Mouse (Mus musculus) gastrocnemius, postnatal 36 days (tissue): ENCODE measurements around the gene Nudt8. TPM values are rescaled to one million over a fixed set of nuclear protein-coding genes. Genes with fewer than 3 reads are reported as not detected.
"Not testable (repeated sequence)": the region's sequence is repeated elsewhere in the genome, so short reads cannot be mapped to it uniquely, and the experiment has no call there.

Experiments used
- DNase-seq, 2 experiments: peaks; one replicate each; pipeline ENCODE4 v3.0.0; 2022
- intact Hi-C: fragments of 180-260 bp; cut with DNase I; formaldehyde crosslinking; loops from one replicate; pipeline ENCODE4 v1.15.1; 2025
- total RNA-seq, 2 experiments: library from RNA; stranded (reverse); gene quantifications; 2 replicates each; pipeline ENCODE4 v1.2.3; 2021

Gene Nudt8
- total RNA-seq, 2 experiments from 2014 or later = 22.5 to 23.0 TPM

- DNase-seq = no peak
- intact Hi-C loops = no loop called here
Observed at GRCm38 (mm10) chr19:4005971-4006370, 5.6 kb downstream of the Nudt8 start.

DNA sequence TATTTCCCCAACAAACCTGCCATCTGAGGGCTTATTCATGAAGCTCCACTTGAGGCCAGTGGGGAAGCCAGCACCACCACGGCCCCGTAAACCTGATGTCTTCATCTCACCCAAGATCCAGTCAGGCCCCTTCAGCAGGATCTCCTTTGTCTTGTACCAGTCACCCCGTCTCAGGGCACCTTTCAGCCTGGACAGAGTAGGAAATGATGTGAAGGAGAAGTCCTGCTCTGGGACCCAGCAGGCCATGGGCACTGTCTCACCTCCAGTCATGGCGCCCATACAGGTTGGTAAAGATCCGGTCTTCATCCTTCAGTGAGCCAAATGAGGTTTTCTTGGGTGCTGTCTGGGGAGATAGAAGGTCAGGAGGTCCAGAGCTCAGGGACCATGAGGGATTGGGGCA lies 10.7 kb downstream of the Nudt8 start:
- no peak for DNase-seq
- intact Hi-C loops = loop anchor here (10.0 kb wide), 1 partner anchor 214 kb away; no protein-coding TSS in a partner anchor

GRCm38 (mm10) chr19:4012432-4013022 lies 12.1 kb downstream of the Nudt8 start, which contains the start of gene Ndufv1:
Gene Ndufv1 (minus strand): TSS chr19:4012806.
- intact Hi-C loops = loop anchor here (1.0 to 10.0 kb wide), 2 partner anchors 65 to 212 kb away; no protein-coding TSS in a partner anchor
- peak; percentile 89 to 92 for DNase-seq

DNA sequence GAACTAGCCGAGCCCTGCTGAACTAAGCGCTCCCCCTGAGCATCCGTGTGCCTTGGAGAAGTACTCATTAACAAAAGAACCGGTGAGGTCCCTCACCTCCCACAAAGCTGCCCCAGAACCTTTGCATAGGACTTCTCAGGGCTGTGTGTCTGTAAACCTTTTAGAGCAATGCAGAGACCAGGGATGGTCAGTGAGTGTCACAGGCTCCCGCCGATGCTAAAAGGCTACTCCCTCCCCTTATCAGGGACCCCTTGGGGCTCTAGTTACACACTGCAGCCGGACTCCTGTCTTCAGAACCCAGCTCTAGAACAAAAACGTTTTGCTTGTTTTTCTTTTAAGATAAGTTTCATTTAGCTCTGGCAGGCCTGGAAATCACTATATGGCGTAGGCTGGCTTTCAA lies 12.7 kb downstream of the Nudt8 start:
- intact Hi-C loops = loop anchor here (1.0 to 10.0 kb wide), 2 partner anchors 66 to 212 kb away; no protein-coding TSS in a partner anchor
- no peak for DNase-seq

DNA sequence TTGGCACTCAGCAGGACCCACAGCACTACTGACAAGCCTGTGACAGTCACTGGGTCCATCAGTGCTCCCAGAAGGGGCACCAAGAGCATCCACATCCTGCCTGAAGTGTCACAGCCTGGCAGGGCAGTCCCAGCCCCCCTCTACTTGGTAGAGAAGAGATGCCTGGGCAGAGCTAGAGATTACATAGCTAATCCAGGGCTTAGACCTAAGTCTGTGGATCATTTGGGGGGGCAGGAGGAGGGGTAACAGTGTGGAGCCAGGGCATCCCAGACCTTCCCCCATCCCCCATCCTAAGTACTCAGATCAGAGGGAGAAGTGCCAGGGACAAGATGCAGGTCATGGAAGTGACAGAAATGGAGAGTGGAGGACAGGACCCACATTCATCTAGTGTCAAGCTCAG lies 14.4 kb downstream of the Nudt8 start:
- intact Hi-C loops = loop anchor here (10.0 kb wide), 1 partner anchor 210 kb away; no protein-coding TSS in a partner anchor
- DNase-seq = no peak

DNA sequence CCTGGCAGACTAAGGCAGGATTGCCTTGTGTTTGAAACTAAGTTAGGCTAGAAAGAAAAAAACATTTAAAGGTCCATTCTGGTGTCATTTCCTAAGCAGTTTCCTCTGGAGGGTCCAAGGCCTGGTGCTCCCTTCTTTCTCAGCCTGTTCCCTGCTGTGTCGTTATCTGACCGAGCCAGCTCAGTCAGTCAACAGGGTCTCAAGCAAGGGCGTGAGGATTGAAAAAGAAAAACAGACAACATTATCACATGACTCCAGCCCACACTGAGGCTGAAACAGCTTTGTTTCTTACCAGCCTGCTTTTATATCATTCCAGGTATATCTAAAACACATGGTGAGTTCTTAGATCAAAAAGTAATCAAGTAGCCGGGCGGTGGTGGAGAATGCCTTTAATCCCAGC lies 15.3 kb downstream of the Nudt8 start:
- no peak for DNase-seq
- intact Hi-C loops = loop anchor here (10.0 kb wide), 1 partner anchor 209 kb away; no protein-coding TSS in a partner anchor

- intact Hi-C loops = loop anchor here (10.0 kb wide), 1 partner anchor 207 kb away; no protein-coding TSS in a partner anchor
- DNase-seq = no peak
Observed at GRCm38 (mm10) chr19:4017921-4018587, 17.7 kb downstream of the Nudt8 start.

GRCm38 (mm10) chr19:4018743-4019583 lies 18.6 kb downstream of the Nudt8 start:
- intact Hi-C loops = loop anchor here (10.0 kb wide), 1 partner anchor 206 kb away; no protein-coding TSS in a partner anchor
- peak; percentile 64 to 81 for DNase-seq

GRCm38 (mm10) chr19:4023185-4023584 lies 22.8 kb downstream of the Nudt8 start:
- no peak for DNase-seq
- intact Hi-C loops = no loop called here

- intact Hi-C loops = no loop called here
- no peak for DNase-seq
Observed at GRCm38 (mm10) chr19:4027576-4027975, 27.2 kb downstream of the Nudt8 start.

- intact Hi-C loops = no loop called here
- DNase-seq = no peak
Observed at GRCm38 (mm10) chr19:4032668-4033067, 32.3 kb downstream of the Nudt8 start.

DNA sequence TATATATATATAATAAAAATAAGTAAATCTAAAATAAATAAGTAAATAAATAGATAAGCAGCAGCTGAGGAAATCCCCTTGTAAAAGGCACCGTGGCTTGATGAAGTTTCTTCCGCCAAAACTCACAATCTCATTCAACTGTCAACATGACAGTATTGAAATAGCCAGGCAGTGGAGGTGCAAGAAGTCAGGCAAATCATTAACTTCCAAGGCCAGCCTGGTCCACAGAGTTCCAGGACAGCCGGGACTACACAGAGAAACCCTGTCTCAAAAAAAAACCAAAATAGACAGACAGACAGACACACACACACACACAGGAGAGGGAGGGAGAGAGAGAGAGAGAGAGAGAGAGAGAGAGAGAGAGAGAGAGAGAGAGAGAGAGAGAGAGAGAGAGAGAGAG lies 32.9 kb downstream of the Nudt8 start:
- intact Hi-C loops = no loop called here
- DNase-seq = no peak

GRCm38 (mm10) chr19:4033742-4034141 lies 33.4 kb downstream of the Nudt8 start:
- DNase-seq = no peak

GRCm38 (mm10) chr19:4036327-4037045 lies 36.1 kb downstream of the Nudt8 start:
- no peak for DNase-seq
- intact Hi-C loops = no loop called here

More at GRCm38 (mm10) chr19:4033742-4034141, 33.4 kb downstream of the Nudt8 start:
- intact Hi-C loops = no loop called here

GRCm38 (mm10) chr19:4037154-4037787 lies 36.9 kb downstream of the Nudt8 start:
- DNase-seq, intact Hi-C loops: not testable (repeated sequence)

DNA sequence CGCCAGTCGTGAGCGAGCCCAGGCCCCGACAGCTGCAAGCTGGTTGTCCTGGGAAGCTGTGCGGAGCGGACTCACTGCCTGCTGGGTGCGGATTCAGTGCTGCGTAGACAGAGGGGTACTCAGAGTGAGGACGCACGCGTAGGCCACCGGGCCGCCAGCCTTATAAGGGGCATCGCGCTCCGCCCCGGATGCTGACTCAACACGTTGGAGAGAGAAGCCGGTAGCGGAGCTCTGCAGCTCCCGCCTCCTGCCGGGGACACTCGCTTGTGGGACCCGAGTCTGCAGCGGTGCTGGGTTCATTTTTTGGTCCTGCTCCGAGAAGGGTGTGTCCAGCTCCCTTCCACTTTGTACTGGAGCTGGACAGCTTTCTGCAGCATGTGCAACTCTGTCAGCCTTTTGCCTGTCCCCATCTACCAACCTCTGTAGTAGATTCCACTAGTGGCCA lies 37.4 kb downstream of the Nudt8 start, which contains the start of gene Gstp1:
Gene Gstp1 (minus strand): TSS at position 198 of the 445 bp plus-strand sequence.
- DNase-seq = peak; percentile 87 to 89
- intact Hi-C loops = no loop called here

GRCm38 (mm10) chr19:4040941-4041340 lies 40.6 kb downstream of the Nudt8 start:
- intact Hi-C loops, DNase-seq: not testable (repeated sequence)

DNA sequence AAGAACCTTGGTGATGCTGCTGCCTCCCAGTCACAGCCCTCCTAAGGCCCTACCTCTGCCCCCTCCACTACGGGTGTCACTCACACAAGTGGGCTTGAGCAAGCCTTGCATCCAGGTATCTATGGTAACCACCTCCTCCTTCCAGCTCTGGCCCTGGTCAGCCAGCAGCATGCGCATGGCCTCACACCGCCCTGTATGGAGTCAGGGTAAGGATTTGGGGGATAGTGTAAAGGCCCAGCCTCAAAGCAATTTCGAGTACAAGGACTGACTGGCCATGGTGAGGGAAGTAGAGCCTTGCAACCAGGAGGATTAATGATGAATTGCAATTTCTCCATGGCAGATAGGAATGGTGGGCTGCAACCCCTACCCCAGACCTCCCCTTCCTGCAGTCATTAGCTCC lies 41.1 kb downstream of the Nudt8 start:
- intact Hi-C loops, DNase-seq: not testable (repeated sequence)

- intact Hi-C loops = no loop called here
- DNase-seq = peak; percentile 43 to 50
Observed at GRCm38 (mm10) chr19:4042124-4042523, 41.7 kb downstream of the Nudt8 start.
